Mouse (Mus musculus) layer of hippocampus, adult 11-12 months (tissue): ENCODE measurements at regions not wholly inside any gene's neighbourhood (a gene's known extent, or its start where the extent isn't known, plus 50 kb on each side); places are given as distances from the start of the nearest gene placed in this dataset.

Experiments
- DNase-seq: peaks from one replicate; pipeline ENCODE4 v3.0.0; 2022; ENCODE audit warnings: low spot score

DNA sequence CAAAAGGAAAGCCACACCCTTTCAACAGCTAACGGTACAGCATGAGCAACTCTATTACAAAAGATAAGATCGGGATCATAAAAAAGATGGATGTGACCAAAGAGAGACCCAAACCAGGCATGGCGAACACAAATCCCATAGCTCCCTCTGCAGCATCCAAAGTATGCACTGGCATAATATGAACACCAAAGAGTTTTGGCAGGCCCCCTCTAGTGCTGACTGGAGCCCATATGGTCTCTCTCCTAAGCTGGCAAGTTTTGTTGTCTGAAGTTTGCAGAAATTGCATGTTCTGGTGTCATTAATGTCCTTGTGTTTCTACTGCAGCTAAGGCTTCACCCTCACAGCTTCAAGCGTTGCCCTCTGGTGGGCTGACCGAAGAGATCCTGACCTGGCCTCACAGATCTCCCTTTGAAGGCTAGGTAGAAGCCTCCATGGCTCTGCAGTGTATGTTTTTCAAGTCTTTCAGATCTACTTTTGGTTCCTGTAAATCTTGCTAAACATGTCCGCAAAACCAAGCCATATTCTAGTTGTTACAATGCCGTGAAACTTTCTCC, 75.7 kb upstream of the Bcl2l14 start:
- peak; percentile 47 for DNase-seq

- no peak for DNase-seq
Measured at GRCm38 (mm10) chr6:134324001-134324400, 72.1 kb upstream of the Bcl2l14 start.

DNA sequence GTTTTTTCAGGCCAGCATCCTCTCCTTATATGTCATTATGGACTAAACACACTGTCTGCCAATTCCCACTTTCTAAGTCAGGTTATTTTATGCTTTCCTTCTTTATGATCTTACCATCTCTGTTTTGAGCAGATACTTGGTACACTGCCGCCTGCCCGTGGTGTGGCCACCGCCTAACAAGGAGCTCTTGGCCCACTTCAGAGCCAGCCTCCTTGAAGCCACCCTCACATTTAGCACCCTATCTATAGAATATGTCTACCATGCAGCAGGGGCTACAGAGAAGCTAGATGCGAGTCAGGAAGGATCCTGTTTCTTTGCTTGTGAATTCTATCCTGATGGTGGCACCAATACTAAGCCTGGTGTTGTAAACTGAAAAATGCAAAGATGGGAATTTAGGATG, 70.6 kb upstream of the Bcl2l14 start:
- no peak for DNase-seq

GRCm38 (mm10) chr6:134329550-134330299, 66.4 kb upstream of the Bcl2l14 start:
- no peak for DNase-seq

GRCm38 (mm10) chr6:134330300-134330640, 65.8 kb upstream of the Bcl2l14 start:
- DNase-seq, result no peak

DNA sequence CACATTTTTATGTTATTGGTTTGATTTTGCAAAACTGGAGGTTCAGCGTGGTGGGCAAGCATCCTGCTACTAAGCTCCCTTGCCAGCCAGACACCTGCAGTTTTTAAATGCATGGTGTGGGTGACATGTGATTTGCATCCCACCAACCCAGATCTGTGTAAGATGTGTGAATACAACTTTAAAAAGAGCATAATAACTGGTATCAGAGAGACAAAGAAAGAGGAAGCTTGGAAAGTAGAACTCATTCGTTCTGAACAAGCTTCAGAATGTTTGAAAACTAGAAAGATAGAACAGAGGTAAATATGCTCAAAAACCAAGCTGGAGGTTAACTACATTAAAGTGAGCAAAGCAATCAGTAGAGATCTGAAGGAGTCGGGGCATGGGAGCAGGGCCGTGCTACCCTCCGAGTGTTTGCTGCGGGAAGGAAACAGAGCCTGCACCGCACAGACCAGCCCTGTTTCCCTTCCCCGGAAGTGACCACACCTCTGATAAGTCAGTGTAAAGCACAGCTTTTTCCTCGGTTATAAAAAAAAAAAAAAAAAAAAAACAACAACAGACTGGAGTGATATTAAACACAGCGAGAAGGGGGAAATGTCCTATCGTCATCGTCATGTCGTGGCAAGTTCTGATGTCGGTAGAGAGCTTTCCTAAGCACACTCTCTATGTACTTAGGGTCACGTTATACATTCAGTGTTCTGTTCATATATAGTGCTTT, 63.2 kb upstream of the Bcl2l14 start:
- no peak for DNase-seq

DNA sequence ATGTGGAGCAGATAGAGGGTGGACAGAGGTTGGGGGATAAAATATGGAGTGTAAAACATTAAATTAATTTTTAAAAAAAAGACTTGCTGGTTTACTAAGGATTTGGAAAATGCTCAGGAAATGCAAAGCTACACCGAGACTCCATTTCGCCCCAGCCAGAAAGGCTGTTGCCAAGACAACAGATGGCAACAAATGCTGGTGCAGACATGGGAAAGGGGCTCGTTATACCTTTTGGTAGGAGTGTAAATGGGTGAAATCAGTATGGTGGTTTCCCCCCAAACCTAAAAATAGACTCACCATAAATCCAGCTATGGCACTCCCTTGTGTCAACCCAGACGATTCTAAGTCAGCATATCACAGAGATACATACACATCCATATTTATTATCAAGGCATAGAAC, 60.4 kb upstream of the Bcl2l14 start:
- no peak for DNase-seq

DNA sequence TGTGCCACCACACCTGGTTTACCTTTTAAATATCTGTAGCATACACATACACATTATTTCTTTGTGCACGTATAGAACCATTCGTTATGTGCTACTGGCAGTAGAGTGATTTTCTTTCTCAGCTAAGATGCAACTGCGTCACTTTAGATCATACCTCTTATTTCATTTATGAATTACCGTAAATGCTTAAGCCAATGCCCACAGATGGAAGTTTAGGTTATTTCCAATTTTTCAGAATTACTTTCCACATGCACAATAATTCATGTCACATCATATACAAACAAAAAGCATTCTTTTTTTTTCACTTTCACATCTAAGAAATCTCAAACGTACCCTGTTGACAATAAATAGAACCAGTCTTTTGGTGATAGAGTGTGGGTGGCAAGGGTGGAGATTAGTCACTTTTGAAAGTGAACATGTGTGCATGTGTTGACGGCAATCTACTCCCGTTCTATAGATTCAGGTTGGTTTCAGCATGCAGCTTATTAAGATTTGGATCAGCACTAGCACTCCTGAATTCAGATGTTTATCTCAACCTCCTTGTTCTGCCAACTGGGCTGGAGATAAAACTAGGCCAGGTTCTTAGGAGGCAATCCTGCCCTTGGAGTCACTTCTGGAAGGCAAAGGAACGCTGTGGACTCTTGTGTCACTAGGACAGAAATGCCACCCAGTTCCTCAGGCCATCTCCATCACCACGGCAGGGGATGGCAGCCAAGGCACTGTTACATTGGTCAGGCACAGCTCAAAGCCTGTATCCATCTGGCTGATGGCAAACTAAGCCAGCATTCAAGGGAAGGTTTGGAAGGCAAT, 53.1 kb upstream of the Bcl2l14 start:
- no peak for DNase-seq

DNA sequence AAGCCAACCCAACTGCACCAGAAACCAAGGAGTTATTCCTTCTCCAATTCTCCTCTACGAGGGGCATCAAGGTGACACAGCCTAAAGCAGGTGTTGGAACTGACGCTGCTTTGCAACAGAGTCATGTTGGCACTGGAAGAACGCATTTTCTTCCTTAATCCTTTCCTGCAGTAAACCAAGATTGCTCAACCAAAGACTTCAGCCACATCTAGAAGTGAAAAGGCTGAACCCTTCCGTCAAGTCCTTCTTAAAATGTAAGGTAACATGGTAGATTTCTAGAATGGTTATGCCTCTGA, 52.6 kb upstream of the Bcl2l14 start:
- DNase-seq, result no peak
